Mouse (Mus musculus): ENCODE data around the gene Pclaf. TPM values are rescaled to one million over a fixed set of nuclear protein-coding genes. Genes with fewer than 3 reads are reported as not detected.

Gene Pclaf
- total RNA-seq (2023) = 10 to 100 TPM in 1 of 2 experiments, 1 to 10 TPM in 1; 2.8 to 10.1 TPM

DNA sequence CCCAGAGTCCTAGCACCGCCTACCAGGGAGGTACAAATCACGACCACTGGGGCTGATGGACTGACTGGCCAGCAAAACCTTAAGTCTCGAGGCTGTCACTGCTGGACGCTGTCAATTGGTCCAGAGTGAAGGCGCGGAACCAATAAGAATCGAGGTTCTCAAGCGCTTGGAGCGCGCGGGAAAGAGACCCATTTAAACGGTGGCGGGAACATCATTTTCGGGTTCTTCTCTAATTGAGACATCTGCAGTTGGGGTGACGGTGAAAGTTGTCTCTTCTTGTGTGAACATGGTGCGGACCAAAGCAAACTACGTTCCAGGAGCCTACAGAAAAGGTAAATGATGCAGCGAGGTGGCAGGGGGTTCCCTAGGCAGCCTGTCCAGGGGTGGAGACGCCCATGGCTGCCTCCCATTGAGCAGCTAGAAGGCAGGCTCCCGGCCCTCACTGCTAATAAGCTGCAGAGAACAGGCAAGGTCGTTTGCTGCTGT lies at the start of gene Pclaf:
TSS of gene Pclaf (plus strand) at position 95 of the 486 bp plus-strand sequence.

DNA sequence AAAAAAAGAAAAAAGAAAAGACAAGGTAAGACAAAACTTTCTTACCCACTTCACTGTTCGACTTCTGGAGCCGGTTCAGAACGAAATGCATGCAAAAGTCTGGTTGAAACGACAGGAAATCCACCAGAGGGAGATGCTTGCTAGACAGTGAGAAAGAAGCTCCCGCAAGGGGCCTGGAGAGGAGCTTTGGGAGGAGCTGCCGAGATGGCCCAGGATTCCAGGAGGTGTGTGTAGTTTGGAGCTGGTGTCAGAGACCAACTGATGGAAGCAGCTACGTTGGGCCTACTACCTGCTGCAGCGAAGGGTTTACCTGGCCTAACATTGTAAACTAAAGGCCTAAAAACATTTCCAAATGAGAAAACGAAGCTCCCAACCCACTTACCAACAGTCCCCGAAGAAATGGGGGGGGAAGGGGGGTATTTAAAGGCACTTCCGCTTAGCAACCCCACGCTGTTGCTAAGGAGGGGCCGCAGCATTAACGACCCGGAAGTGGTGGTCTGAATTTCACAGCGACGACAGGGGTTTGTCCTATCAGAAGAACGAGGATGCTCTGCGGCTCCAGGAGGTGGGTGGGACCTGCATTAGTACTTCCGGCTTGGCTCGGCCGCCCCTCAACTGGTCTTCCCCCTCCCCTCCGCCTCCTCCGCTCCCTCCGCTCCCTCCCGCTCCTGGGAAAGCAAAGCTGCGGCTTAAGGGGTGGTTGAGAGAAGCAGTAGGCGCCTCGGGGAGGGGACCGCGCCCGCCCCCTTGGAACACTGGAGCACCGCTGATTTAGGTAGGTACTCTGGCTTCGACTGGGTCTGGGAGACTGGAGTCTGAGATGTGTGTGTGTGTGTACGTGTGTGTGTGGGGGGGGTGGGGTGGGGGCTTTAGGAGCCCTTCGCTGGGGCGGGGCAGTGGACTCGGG lies 18.6 kb downstream of the Pclaf start, which contains the start of the genes Trip4 and Csnk1g1:
TSS of gene Trip4 (minus strand) at position 401 of the 907 bp plus-strand sequence.
TSS of gene Csnk1g1 (plus strand) at position 531 of the 907 bp plus-strand sequence.

Other genes with a start within 250 kb of the Pclaf start
- 10 to 100 TPM; 33.9 to 42.6 TPM for gene Oaz2, start 222.2 kb upstream of the Pclaf start, total RNA-seq (2023)
- gene Zfp609, start 62.7 kb upstream of the Pclaf start, total RNA-seq (2023) = 10 to 100 TPM; 21.1 to 27.6 TPM
- 10 to 100 TPM; 26.9 to 34.0 TPM for gene Trip4, start 18.6 kb downstream of the Pclaf start, total RNA-seq (2023)
- gene Csnk1g1, start 18.7 kb downstream of the Pclaf start, total RNA-seq (2023) = 10 to 100 TPM; 74.3 to 81.7 TPM
- gene Ppib, start 170.0 kb downstream of the Pclaf start, total RNA-seq (2023) = 100 to 1,000 TPM; 261 to 282 TPM
- 1 to 10 TPM in 1 of 2 experiments, under 1 TPM in 1; 0.35 to 1.1 TPM for gene Snx22, start 179.5 kb downstream of the Pclaf start, total RNA-seq (2023)
- 10 to 100 TPM; 83.1 to 95.8 TPM for gene Snx1, start 236.3 kb downstream of the Pclaf start, total RNA-seq (2023)
- 10 to 100 TPM; 45.9 to 47.7 TPM for gene Ciao2a, start 236.4 kb downstream of the Pclaf start, total RNA-seq (2023)

Data from T-cell, adult 66 days (primary cell).